Mouse (Mus musculus) ovary, postnatal 14 days (tissue): ENCODE results near the gene C1ql1.
A peak's percentile ranks its signal among the peaks of the same experiment; 100 is the strongest.

Experiments used
- DNase-seq: peaks from one replicate; pipeline ENCODE4 v3.0.0; 2022; ENCODE audit warnings: low spot score

C1ql1 gene

GRCm38 (mm10) chr11:102900763-102901162, 45.7 kb downstream of the C1ql1 start, which contains the start of gene Gfap:
Gene Gfap (minus strand): TSS chr11:102900912.
- peak; percentile 84 for DNase-seq

- DNase-seq = no peak
Measured at GRCm38 (mm10) chr11:102898408-102898807, 48.1 kb downstream of the C1ql1 start.

- no peak for DNase-seq
Measured at GRCm38 (mm10) chr11:102896641-102897040, 49.8 kb downstream of the C1ql1 start.

- DNase-seq = no peak
Measured at GRCm38 (mm10) chr11:102895779-102896178, 50.7 kb downstream of the C1ql1 start.

GRCm38 (mm10) chr11:102894716-102895115, 51.8 kb downstream of the C1ql1 start:
- DNase-seq = no peak

- DNase-seq = peak; percentile 59
Measured at GRCm38 (mm10) chr11:102893015-102893651, 53.4 kb downstream of the C1ql1 start.

- no peak for DNase-seq
Measured at GRCm38 (mm10) chr11:102890096-102890495, 56.4 kb downstream of the C1ql1 start.
